Mouse (Mus musculus) T-helper 2 cell (primary cell): ENCODE results near the gene Tspyl2.
"Not testable (repeated sequence)": the region's sequence is repeated elsewhere in the genome, so short reads cannot be mapped to it uniquely, and the experiment has no call there.

Experiments used
- in situ Hi-C: fragments of 300-600 bp; cut with MboI, MseI; formaldehyde crosslinking; loops from one replicate; pipeline ENCODE4 v1.15.1; 2025; ENCODE audit warnings: high pct_unique_total_duplicates

The Tspyl2 gene

DNA sequence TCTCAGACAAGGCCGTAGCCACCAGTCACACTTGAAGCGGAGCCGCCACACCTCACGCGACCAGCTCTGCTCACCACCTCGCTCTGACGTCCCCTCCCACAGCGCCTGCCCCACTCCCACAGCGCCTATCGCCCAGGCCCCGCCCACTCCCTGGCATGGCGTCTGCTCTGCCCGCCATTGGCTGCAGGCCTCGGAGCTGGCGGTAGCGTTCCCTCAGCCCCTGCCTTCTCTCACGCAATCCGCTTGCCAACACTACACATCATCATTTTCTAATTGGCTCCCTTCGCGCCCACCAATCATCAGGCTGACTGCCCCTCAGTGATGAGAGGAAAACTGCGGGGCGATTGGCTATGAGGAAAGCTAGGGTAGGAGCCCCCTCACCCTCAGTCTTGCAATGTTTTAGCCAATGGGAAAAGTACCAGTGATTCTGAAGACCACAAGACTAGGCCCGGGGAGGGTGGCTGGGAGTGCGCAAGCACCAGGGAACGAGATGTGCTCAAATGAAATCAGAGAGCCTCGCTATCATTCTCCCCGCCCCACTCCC lies at the start of gene Tspyl2:
TSS of gene Tspyl2 (minus strand) at position 68 of the 544 bp plus-strand sequence.
- in situ Hi-C loops = no loop called here

DNA sequence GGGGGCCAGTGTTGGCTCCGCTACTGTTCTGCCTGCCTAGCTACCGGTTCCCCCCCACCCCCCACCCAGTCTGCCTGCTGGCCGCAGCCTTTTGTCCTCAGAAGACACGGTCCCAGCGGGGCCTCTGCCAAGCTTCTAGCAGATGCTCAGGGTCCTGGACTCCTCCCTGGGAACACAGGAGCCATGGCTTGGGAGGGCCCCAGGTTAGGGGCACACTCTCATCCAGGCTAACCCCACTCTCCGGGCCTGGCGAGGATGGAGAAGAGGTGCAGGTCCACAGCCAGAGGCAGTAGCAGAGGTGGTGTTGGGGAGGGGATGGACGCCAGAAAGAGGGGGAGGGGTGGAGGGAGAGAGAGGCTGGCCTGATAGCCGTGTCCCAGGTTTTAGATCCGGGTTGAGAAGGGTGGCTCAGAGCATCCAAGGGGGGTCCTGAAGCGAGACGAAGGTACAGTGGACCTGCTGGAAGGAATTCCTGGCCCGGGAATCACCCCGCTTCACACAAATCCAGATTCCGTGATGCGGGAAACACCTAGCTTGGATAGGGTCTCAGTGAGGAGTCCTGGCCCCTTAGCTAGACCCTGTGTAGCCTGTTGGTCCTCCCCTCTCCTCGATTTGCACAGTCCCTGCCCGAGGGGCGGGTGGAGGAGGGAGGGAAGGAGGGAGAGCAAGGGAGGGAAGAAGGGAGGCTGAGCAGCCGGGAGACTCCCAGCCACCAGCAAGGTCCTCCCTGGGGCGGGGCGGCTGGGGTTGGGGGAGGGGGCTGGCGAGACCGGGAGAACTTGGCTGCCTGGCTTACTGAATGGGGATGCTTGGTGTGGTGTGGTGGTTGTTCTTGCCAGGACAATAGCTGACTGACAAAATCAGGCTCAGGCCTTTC lies 26.4 kb upstream of the Tspyl2 start, which contains the start of gene Gpr173:
TSS of gene Gpr173 (minus strand) at position 308 of the 877 bp plus-strand sequence.
- in situ Hi-C loops = no loop called here

DNA sequence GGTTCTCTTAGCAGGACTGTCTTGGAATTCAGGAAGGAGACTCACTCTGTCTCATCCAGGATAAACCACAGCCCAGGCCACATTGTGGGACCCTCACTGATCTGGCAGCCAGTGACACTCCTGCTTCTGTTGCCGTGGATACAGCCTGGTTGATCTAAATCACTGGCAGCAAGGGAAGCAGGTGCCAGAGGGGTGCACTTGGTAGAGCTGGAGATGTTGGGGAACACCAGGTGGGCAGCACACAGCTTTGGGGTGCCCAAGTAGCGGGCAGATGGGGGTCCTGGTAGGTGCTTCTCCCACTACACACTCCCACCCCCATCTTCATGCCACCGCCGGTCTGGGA lies 25.8 kb upstream of the Tspyl2 start:
- in situ Hi-C loops = no loop called here

DNA sequence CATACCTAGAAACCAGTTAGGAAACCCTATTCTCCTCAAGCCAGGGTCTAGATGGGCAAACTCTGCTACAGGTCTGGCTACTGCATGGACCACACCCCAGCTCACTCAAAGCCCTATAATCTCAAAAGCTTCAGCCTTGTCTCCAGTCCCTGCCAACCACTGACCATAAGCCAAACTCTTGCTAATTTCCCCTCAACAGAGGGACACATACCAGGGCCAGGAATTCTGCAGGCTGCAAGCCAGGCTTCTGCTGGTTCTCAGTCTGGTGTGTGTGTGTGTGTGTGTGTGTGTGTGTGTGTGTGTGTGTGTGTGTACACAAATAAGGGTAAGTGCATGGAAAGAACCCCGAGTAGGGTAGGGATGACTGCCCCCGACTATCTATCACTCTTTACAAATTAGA lies 24.2 kb upstream of the Tspyl2 start:
- in situ Hi-C loops = no loop called here

DNA sequence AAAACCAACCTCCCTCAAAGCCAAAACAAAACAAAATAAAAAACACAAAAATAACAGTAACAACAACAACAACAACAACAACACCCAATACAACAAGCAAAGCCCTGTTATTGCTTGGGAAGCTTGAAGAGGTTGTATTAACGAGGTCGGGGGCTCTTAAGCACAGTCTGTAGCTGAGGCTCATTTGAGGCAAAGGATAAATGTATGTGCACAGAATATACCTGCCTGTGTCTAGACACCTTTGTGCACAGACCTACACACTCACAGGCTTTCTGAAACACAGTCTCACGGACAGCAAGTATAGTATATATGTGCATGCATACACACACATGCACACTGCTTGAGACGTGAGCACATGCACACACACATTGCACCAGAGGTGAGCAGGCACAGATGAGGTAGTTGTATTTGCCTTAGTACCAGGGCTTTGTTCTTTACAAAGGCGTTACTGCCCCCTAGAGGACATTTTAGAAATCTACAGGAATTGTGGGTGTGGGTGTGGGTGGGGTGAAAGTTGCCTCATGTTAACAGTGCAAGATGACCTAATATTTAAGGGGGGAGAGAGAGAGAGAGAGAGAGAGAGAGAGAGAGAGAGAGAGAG lies 10.4 kb upstream of the Tspyl2 start:
- in situ Hi-C loops = no loop called here

DNA sequence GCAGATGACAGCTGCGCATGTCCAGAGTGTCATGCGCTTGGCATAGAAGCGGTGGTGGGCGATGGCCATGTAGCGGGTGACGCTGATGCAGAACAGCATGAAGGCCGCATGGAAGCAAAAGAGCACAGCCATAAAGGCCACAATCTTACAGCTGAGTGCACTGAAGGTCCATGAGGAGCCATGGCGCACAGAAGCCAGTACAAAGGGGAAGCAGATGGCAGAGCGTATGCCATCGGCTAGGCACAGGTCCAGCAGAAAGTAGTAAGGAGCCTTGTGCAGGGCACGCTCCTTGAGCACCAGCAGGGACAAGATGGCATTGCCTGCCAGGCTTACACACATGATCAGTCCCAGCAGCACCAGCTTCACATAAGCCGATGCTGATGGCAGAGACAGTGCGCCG lies 4.8 kb upstream of the Tspyl2 start:
- in situ Hi-C loops = no loop called here

DNA sequence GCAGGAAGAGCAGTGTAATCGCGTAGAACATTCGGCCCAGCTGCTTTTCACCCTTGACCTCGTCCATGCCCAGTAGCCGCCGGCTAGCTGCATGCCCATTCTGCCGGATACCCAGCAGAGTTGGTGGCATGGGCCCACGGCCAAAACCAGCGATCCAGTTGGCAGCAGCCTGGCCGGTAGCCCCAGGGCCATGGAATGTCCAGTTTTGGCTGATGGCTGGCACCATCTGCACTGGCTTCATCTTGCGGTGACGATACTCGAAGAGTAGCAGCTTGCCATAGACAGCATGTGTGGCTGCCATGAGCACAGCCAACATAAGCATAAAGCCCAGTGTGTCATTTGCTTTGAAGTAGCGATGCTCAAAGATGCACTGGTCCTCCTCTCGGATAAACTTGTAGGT lies 4.4 kb upstream of the Tspyl2 start:
- in situ Hi-C loops = no loop called here

DNA sequence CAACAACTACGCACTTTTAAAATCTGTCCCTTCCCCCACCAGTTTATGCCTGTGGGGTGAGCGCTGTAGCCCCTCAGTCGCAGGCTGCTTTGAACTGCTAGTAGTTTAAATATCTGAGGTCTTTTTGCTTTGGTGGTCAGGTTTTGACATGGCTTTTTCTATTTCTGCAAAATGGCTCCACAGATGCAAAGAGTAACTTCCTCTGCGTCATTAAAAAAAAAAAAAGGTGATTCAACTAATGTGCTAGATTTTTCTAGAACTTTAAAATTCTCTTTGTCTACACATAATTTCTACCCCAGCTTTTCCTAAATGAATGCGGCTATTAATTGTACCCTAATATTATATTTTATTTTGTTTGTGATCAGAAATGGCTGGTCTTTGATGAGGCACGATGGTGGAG lies 678 bp upstream of the Tspyl2 start:
- in situ Hi-C loops = no loop called here

DNA sequence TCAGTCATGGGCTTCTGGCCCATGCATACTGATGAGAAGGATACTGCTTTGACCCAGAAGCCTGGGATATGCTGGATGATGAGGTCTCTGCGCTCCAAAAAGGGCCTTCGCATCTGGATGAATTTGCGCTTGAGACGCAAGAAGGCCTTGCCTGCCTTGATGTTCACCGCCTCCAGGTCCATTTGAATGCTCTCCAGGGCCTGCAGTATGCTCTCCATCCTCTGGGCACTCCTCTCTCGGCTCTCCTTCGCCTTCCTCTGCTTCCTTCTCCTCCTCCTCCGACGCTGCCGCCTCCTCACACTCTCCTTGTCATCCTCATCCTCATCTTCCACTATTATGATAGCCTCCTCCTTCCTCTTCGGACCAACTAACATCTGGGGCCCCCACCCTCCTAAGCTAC lies 729 bp downstream of the Tspyl2 start:
- in situ Hi-C loops = no loop called here

DNA sequence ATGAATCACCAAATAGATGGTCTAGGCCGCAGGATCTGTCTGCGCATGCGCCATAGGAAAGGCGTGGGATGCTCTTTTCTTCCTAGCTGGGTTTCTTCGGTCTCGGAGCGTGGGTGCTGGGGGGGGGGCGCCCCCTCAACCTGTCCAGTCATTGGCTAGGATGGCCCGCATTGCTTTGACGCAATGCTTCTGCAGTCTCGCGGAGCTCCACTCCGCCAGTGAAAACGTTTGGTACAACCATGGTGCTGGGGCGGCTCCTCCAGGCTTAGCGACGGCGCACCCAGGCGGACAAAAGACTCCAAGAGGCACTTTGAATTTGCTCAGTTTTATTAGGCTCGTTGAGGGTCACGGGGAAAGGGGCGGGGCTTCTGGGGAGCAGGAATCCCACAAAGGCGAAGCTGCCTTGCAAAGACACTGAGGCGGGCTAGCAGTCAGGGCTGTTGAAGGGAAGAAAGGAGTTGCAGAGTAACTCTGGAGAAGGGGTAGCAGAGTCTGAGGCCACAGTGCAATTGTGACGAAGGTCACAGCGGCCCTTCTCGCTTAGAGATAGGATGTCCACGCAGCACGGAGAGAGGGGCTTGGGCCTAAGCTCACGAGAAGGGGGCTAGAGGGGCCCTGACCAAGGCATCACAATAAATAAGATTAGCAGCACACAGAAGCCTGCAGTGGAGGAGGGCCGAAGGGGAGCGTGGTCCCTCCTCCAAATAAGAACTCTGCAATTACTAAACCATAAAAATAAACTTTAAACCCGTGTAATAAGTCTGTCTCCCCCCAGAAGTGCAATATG lies 5.5 kb downstream of the Tspyl2 start:
- in situ Hi-C loops = no loop called here

DNA sequence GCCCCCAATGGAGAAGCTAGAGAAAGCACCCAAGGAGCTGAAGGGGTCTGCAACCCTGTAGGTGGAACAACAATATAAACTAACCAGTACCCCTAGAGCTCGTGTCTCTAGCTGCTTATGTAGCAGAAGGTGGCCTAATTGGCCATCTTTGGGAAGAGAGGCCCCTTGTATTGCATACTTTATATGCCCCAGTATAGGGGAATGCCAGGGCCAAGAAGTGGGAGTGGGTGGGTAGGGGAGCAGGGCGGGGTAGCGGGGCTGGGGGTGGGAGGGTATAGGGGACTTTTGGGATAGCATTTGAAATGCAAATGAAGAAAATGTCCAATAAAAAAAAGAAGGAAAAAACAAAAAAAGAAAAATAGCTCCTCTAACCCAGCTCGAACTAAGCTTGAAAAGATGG lies 6.1 kb downstream of the Tspyl2 start:
- in situ Hi-C loops = not testable (repeated sequence)

DNA sequence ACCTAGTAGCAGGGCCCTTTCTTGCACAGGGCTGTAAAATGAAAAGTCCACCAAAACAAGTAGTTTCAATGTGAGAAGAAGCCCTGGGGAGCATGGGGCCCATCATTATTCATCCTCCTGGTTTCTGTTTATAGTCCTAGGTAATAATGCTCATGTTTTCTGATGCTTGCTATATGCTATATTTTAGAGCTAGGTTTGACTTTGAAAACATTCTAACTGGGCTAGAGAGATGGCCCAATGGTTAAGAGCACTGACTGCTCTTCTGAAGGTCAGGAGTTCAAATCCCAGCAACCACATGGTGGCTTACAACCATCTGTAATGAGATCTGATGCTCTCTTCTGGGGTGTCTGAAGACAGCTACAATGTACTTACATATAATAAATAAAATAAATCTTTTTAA lies 12.8 kb downstream of the Tspyl2 start:
- in situ Hi-C loops = loop anchor here (5.0 kb wide), 1 partner anchor 97 kb away; the partner anchor contains the start of gene Kdm5c

DNA sequence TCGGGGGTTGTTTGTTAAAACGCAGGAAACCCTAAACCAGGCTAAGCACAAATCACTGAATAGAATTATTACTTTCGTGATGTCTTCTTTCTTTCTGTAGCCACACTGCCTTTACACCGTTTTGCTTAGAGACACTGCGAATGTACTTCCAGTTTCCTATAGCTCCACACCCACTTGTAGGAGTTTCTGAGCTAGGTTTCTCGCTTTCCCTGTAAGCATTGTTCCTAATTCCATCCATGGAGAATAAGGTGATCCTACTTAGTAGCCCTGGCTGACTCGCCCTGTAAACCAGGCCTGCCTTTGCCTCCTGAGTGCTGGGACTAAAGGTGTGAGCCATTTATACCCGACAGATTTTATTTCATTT lies 14.6 kb downstream of the Tspyl2 start:
- in situ Hi-C loops = loop anchor here (5.0 kb wide), 1 partner anchor 95 kb away; the partner anchor contains the start of gene Kdm5c

DNA sequence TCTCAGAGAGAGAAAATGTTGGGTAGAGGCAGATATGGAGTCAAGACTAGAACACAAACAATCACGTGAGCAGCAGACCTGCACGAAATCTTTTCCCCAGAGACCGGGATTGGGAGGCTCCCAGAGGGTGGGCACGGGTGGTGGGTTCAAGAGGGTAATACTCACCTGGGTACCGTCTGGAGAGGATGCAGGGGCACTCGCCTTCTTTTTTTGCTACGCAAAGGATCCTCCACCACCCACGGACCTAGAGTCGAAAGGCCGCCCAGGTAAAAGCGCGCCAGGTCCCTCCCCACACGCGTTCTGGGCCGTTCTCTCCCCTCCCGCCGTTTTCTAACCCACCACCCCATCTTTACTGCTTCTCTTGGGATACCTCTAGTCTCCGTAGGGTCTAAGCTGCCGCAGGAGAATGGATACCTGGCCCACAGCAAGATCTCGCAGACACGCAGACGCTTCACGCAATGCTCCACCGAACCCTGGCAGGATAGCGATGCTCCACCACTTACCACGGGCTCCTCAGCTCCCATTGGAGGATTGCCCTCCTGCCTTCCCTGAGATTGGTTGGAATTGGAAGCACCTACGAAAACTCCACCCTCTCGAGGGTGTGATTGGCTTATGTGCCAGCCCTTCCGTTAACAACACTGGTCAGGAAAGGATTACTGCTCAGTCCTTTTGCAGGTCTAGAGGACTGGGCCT lies 15.1 kb downstream of the Tspyl2 start, which contains the start of gene Kantr:
TSS of gene Kantr (minus strand) at position 500 of the 693 bp plus-strand sequence.
- in situ Hi-C loops = loop anchor here (5.0 kb wide), 1 partner anchor 95 kb away; the partner anchor contains the start of gene Kdm5c

DNA sequence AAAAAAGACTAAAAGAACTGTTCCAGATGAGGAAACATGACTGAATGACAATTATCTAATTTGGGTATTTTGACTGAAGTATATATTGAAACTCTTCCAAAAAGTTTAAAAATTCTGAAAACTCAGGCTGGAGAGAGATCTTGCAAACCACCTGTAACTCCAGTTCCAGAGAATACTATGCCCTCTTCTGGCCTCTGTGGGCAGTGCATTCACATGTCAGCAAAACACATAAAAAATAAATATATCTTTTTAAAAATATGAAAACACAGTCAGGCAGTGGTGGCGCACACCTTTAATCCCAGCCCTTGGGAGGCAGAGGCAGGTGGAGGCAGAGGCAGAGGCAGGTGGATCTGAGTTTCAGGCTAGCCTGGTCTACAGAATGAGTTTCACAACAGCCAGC lies 18.6 kb downstream of the Tspyl2 start:
- in situ Hi-C loops = no loop called here

DNA sequence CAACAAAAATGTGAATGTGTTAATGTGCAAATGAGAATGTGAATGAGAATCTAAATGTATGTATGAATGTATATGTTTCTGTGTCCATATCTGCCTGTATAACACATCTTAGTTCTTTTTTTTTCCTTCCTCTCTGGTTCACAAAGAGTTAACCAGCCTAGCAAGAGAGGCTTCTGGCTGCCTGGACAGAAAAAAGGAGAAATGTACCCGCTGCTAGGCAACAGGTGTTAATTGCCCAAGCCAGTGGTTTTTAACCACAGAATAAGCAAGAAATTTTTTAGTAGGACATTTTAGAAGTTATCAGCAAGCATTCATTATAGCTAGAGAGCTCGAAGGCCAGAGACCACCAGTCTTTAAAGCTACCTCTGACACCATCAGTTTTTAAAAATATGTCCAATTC lies 19.4 kb downstream of the Tspyl2 start:
- in situ Hi-C loops = no loop called here

DNA sequence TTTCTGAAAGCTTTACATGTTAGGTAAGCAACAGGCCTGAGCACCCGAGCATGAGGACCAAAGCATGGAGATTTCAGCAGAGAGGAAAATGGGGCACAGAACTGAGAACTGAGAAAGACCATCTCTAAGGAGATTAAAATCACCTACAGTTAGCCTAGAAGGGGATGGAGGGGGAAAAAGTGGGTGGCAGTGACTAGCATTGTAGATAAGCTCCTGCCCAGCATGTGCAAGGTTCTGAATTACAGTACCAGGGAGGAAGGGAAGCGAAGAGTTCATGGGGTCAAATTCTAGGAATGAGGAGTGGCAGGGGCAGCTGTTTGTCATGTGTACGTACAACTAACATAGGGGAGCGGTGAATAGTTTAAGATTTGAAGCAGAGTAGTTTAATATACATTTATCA lies 21.7 kb downstream of the Tspyl2 start:
- in situ Hi-C loops = no loop called here

DNA sequence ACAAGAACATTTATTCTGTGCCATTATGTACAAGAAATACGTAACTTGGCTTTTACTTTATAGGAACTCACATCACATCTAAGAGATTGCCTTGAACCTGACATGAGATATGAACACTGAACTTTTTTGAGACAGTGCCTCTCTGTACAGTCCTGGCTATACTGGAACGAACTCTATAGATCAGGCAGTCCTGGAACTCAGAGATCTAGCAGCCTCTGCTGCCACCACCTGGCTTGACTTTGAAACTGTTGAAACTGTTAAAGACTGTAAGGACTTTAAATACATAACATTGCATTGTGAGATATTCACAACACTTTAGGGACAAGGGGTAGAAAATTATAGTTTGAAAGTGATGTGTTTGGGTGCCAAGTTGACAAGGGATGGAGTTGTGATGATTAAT lies 34.3 kb downstream of the Tspyl2 start:
- in situ Hi-C loops = no loop called here

DNA sequence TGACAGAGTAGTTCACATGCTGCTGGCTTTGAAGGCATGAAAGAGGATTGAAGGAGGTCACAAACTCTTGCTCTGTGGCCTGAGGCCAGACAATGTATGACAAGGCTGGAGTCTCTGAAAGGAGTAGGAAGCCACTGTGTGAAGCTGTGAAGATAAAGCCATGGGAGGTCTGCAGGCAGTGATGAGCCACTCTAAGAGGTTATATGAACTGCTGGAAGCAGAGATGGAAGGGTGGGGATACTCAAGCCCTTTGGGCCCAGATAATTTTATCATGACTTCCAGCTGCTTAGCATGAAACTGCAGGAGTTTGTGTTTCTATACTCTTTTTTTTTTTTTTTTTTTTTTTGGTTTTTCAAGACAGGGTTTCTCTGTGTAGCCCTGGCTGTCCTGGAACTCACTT lies 34.9 kb downstream of the Tspyl2 start:
- in situ Hi-C loops = no loop called here

DNA sequence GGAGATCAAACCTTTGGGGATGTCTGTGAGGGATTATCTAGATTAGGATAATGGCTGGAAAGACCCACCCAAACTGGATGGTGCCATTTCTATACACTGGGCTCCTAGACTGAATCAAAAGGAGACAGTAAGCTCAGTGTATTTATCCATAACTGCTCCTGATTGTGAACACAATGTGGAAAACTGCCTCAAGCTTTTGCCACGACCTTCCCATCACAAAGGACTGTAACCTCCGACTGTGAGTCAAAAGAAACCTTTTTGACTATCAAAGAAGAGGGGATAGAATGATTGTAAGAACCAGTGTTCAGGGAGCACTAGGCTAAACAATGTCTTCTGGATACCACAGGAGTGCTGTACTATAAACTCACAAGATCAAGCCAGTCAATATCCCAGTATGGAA lies 36.0 kb downstream of the Tspyl2 start:
- in situ Hi-C loops = no loop called here

DNA sequence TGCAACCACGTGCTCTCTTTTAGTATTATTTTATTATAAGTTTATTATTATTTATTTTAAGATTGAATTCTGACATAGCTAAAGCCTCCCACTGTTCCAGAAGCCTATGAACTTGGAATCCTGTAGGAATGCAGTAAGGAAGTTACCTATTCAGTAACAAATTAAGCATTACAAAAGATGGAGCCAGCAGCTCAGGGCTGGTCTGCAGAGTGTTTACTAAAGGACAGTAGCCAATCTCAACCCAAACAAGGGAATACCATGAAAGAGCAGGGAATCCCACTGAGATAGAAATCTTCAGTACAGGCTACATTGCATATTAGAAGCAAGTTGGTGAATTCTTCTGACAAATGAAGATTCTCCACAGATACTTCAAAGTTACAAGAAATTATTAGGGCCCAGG lies 55.2 kb downstream of the Tspyl2 start:
- in situ Hi-C loops = not testable (repeated sequence)
